22 mouse cellular contexts compared by ENCODE assay signal in the genomic region with DNA sequence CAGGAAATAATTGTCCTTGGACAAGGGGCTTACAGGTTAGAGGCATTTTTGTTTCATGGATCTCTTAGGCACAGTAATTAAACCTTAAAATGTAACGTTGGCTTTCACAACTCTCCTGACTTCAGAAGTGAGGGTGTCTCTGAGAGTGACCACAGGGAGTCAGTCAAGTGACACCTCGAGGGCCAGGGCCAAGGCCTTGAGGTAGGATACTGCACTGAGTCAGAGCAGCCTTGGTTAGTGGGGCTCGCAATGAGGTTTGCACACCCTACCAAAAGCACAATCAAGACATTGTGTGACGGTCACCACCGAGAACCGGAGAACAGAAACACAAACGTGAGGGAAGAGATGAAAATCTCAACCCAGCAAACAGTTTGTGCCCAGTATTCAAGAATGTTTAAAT.
"Had no signal": no experiment of that assay in that cellular context is flagged by ENCODE, and none has a peak within 500 bp of the region (broad histone marks: within the 10 kb centered on the region; RNA-seq: fewer than 3 reads in every experiment).

No protein-coding gene starts in this region.

- H3K27me3 ChIP-seq: intestine, embryonic 15.5 days; limb, embryonic 12.5 days; liver, embryonic 12.5 days; liver, embryonic 15.5 days; lung, embryonic 15.5 days; megakaryocyte, embryonic 14.5 days; midbrain, embryonic 13.5 days; neural tube, embryonic 13.5 days had no signal

- H3K36me3 ChIP-seq: intestine, embryonic 15.5 days; limb, embryonic 12.5 days; liver, embryonic 12.5 days; liver, embryonic 15.5 days; lung, embryonic 15.5 days; midbrain, embryonic 10.5 days; midbrain, embryonic 13.5 days; neural tube, embryonic 13.5 days had no signal

- H3K4me3 ChIP-seq: intestine, embryonic 15.5 days; layer of hippocampus, adult 2 months; left cerebral cortex, adult 2 months; limb, embryonic 12.5 days; liver, embryonic 12.5 days; liver, embryonic 15.5 days; lung, embryonic 15.5 days; megakaryocyte, embryonic 14.5 days; midbrain, embryonic 10.5 days; midbrain, embryonic 13.5 days; myocyte; neural tube, embryonic 13.5 days had no signal

- H3K27ac ChIP-seq: intestine, embryonic 15.5 days; layer of hippocampus, adult 2 months; left cerebral cortex, adult 2 months; limb, embryonic 12.5 days; liver, embryonic 12.5 days; liver, embryonic 15.5 days; lung, embryonic 15.5 days; midbrain, embryonic 10.5 days; midbrain, embryonic 13.5 days; neural tube, embryonic 13.5 days had no signal

- H3K4me1 ChIP-seq: intestine, embryonic 15.5 days; limb, embryonic 12.5 days; liver, embryonic 12.5 days; lung, embryonic 15.5 days; megakaryocyte, embryonic 14.5 days; midbrain, embryonic 13.5 days; neural tube, embryonic 13.5 days had no signal

- DNase-seq: kidney, adult 11 months; kidney, adult 9 months; kidney, postnatal 14 days; kidney, postnatal 4 days; layer of hippocampus, postnatal 36 days; lung, adult 18-20 months; lung, postnatal 10 days; lung, postnatal 36 days; retina, postnatal 1 day; thymus, postnatal 36 days had no signal
